Mouse (Mus musculus) brown adipose tissue, adult 24 weeks (tissue): ENCODE results near the gene Gm10799. TPM values are rescaled to one million over a fixed set of nuclear protein-coding genes. Genes with fewer than 3 reads are reported as not detected.

Source experiments
- polyA plus RNA-seq: library from polyadenylated mRNA; stranded (reverse); fragments of >200 nt; gene quantifications from 2 replicates; pipeline ENCODE4 v1.2.4, GENCODE M21; 2012; ENCODE audit not compliant: missing spikeins, insufficient read depth, insufficient read length

Gm10799 gene
- polyA plus RNA-seq, 1 experiment, result not detected

Other genes starting within 250 kb of the Gm10799 start
- 10.9 and 11.1 TPM in 2 replicates for gene Lmo2, start 110.6 kb downstream of the Gm10799 start, polyA plus RNA-seq
- gene Fbxo3, start 40.8 kb downstream of the Gm10799 start, polyA plus RNA-seq, result 46.9 and 47.4 TPM in 2 replicates
- not detected in 2 replicates for gene 4931422A03Rik, start 40.2 kb downstream of the Gm10799 start, polyA plus RNA-seq
- gene Gm10912, start 2.7 kb downstream of the Gm10799 start, polyA plus RNA-seq, result not detected in 2 replicates
- gene Cd59b, start 1.3 kb upstream of the Gm10799 start, polyA plus RNA-seq, result 55.9 and 57.5 TPM in 2 replicates
- gene Cd59a, start 27.3 kb upstream of the Gm10799 start, polyA plus RNA-seq, result 174 and 250 TPM in 2 replicates
- 1.3 TPM in 1 of 2 replicates, not detected in the other for gene A930018P22Rik, start 54.2 kb upstream of the Gm10799 start, polyA plus RNA-seq